Mouse (Mus musculus) ES-Bruce4 (cell line): Measurements from ENCODE around the gene Tomm34.

ENCODE experiments used
- CTCF ChIP-seq: IDR thresholded peaks from one replicate; pipeline ENCODE4 v1.8.1; 2011; ENCODE audit warnings: low read depth, low read length
- EP300 ChIP-seq: IDR thresholded peaks from 2 replicates; pipeline ENCODE4 v1.6.1; 2011; ENCODE audit warnings: low read depth, low read length; ENCODE audit not compliant: insufficient read depth

- TF ChIP-seq CTCF (no peak), EP300 (no peak)
Measured at GRCm38 (mm10) chr2:164089508-164089907, 18.5 kb upstream of the Tomm34 start.
